Mouse (Mus musculus) lung, adult 2 months (tissue): ENCODE data around the gene Rgs9bp.

Experiments used
- CTCF ChIP-seq: fragments of 200-500 bp; IDR thresholded peaks from 2 replicates; pipeline ENCODE4 v1.5.1; 2011; ENCODE audit warnings: mild to moderate bottlenecking, low read length, control low read depth; ENCODE audit not compliant: insufficient read depth
- POLR2A ChIP-seq: fragments of 200-500 bp; IDR thresholded peaks from 2 replicates; pipeline ENCODE4 v1.6.1; 2011; ENCODE audit warnings: low read depth, mild to moderate bottlenecking, control low read depth, low read length, borderline replicate concordance; ENCODE audit errors: extremely low read depth

- TF ChIP-seq CTCF = peak; percentile 74
- TF ChIP-seq POLR2A = no peak
Measured at GRCm38 (mm10) chr7:35545881-35546280, 39.5 kb downstream of the Rgs9bp start.
